Mouse (Mus musculus): Measurements from ENCODE around the gene Pitpnc1.

The Pitpnc1 gene

DNA sequence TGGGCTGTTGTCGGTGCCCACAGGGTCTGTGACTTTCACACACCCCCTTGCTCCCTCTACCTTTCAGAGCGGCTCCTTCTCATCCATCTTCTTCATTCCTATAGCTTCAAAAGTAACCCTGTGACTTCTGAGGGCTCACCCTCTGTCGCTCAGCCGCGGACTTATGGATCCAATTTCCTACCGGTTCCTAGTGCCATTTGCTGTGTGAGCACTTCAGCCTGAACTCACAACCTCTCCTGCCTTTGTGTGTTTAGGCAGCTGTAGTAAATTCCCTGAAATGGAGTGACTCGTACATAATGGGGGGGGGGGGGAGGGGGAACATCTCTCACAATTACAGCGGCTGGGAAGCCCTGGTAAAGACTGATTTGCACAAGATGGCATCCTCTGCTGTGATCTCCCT is 191.2 kb downstream of the Pitpnc1 start:
- DNase-seq (ENCODE audit: low spot score), result no peak

DNA sequence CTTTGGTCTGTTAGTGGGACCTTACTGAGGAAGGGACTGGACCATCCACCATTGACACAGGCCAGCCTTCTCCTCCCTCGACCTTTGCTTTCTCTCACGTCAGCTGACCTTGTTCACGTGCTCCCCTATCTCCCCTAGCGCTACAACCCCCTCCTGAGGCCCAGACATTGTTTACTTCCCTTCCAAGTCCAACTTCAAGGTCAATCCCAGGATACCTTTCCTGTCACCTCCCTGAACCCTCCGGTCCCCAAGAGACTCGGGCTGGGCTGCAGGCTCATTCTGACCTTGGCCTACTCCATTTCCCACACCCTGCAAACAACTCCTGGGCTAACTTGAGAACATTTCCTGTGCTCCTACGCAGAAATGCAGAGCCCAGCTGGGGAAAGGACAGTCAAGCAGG is 193.6 kb downstream of the Pitpnc1 start:
- DNase-seq (ENCODE audit: low spot score), result peak; percentile 44

DNA sequence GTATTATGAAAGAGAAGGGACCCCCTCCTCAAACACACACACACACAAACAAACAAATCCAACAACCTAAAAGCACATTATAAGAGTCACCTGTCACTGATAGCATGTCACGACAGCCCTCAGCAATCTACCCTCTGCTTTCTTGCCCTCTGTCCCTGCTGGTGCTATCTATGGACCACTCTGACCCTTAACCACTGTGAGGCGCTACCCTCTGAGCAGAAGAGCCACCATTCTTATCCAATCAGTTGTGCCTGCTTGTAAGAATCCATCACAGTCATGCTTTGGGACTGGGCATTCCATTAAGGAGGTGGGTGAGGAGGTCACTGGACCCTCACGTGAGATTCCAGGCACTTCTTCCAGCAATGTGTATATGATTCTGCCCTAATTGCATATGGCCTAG is 194.2 kb downstream of the Pitpnc1 start:
- DNase-seq (ENCODE audit: low spot score), result no peak

- peak; percentile 58 for DNase-seq (ENCODE audit: low spot score)
Observed at GRCm38 (mm10) chr11:107275902-107276301, 194.6 kb downstream of the Pitpnc1 start.

DNA sequence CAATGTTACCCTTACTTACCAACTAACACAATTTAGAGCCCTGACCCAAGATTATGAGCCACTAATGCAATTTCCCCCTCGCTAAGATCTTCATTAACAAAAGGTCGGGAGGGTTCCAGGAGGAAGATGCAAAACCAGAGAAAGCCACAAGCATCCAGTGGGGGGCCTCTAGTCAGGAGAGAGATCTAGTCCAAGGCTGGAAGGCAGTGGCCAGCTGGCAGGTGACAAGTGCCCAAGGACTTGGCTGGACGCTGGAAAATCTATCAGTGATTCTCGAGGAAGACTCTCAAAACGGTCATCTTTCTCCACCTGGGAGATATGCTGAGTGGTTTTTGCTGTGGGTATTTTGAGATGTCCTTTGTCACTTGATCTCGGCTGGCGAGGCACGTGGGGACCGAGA is 196.3 kb downstream of the Pitpnc1 start:
- DNase-seq (ENCODE audit: low spot score), result no peak

GRCm38 (mm10) chr11:107272351-107272975 is 198.0 kb downstream of the Pitpnc1 start:
- DNase-seq (ENCODE audit: low spot score), result no peak

GRCm38 (mm10) chr11:107270564-107270963 is 199.9 kb downstream of the Pitpnc1 start:
- peak; percentile 20 for DNase-seq (ENCODE audit: low spot score)

- no peak for DNase-seq (ENCODE audit: low spot score)
Observed at GRCm38 (mm10) chr11:107267522-107267921, 203.0 kb downstream of the Pitpnc1 start.

GRCm38 (mm10) chr11:107265861-107266260 is 204.6 kb downstream of the Pitpnc1 start:
- DNase-seq (ENCODE audit: low spot score), result no peak

- DNase-seq (ENCODE audit: low spot score), result peak; percentile 72
Observed at GRCm38 (mm10) chr11:107264889-107265615, 205.4 kb downstream of the Pitpnc1 start.

- no peak for DNase-seq (ENCODE audit: low spot score)
Observed at GRCm38 (mm10) chr11:107263838-107264237, 206.7 kb downstream of the Pitpnc1 start.

DNA sequence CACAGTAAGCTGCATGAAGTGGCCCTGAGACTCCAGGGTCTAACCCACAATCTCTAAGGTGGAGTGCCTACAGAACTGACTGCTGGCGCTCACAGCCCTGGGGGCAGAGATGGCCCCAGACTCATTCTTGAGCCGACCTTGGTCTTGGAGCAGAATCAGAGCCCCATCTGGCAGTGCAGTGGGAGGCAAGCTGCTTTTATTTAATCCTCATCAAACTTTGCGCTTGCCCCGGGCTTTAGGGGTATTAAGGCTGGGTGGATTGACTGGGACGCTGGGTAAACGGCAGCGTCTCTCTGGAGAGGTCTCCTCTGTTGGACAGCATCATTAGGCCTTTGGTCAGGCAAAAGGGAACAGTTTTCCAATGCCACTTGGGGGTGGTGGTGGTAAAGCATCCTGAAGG is 211.1 kb downstream of the Pitpnc1 start:
- no peak for DNase-seq (ENCODE audit: low spot score)

GRCm38 (mm10) chr11:107255185-107255584 is 215.3 kb downstream of the Pitpnc1 start:
- peak; percentile 42 for DNase-seq (ENCODE audit: low spot score)

- DNase-seq (ENCODE audit: low spot score), result no peak
Observed at GRCm38 (mm10) chr11:107254181-107254580, 216.3 kb downstream of the Pitpnc1 start.

- DNase-seq (ENCODE audit: low spot score), result no peak
Observed at GRCm38 (mm10) chr11:107252026-107252425, 218.5 kb downstream of the Pitpnc1 start.

GRCm38 (mm10) chr11:107251460-107251859 is 219.0 kb downstream of the Pitpnc1 start:
- DNase-seq (ENCODE audit: low spot score), result no peak

GRCm38 (mm10) chr11:107250882-107251281 is 219.6 kb downstream of the Pitpnc1 start:
- no peak for DNase-seq (ENCODE audit: low spot score)

DNA sequence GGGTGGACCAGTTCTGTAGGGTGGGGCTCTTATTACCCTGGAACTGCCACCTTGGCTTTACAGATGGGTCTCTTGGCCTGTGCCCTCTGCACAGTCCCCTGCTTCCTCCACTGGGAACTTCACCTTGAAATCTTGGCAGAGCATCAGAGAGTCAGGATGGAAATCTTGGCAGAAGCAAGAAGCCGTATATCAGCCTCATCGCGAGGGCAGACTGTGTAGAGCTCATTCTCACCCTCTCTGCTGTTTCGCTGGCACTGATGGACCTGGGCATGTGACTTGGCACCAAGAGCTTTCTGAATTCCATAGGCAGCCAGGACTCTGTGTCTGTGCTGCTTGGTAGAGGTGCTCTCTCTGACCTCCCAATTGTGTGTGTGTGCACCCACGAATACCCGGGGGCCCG is 221.7 kb downstream of the Pitpnc1 start:
- no peak for DNase-seq (ENCODE audit: low spot score)

- no peak for DNase-seq (ENCODE audit: low spot score)
Observed at GRCm38 (mm10) chr11:107245657-107246056, 224.8 kb downstream of the Pitpnc1 start.

- no peak for DNase-seq (ENCODE audit: low spot score)
Observed at GRCm38 (mm10) chr11:107243126-107243525, 227.4 kb downstream of the Pitpnc1 start.

DNA sequence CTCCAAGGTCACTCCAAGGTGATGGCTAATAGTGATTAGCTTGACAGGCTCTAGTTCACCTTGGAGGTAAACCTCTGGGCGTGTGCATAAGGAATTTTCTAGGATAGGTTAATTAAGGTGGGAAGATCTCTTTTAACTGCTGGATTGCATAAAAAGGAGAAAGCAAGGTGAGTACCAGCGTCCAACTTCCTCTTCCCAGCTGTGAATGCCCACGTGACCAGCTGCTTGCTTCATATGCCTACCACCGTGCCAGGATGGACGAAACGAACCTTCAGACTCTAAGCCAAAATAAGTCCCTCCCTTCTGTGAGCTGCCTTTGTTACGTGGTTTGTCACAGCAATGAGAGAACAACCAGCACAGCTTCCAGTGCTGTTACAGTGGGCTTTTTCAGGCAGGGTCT is 228.8 kb downstream of the Pitpnc1 start:
- DNase-seq (ENCODE audit: low spot score), result no peak

DNA sequence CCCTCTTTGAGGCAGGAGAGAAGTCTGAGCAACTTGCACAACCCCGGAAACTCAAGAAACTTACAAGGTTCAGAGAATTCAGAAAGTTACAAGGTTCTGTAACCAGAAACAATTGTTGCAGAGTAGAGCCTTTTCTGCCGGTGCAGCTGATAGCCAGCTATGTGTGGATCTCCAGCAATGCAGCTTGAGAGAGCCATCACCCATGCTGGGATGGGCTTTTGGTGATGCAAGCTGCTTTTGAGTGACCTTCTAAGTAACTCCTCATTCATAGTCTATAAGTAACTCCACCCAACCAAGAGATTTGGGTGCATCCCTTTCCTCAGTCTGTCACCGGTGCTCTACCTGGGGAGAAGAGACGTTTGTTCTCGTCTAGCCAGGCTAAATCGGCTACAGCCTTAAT is 232.0 kb downstream of the Pitpnc1 start:
- no peak for DNase-seq (ENCODE audit: low spot score)

- no peak for DNase-seq (ENCODE audit: low spot score)
Observed at GRCm38 (mm10) chr11:107237532-107237931, 233.0 kb downstream of the Pitpnc1 start.

Data from lung, postnatal 25 days (tissue).